Mouse (Mus musculus) lung, adult 18-20 months (tissue): ENCODE measurements around the gene Ctag2.

Experiments
- DNase-seq, 2 experiments: peaks; one replicate each; pipeline ENCODE4 v3.0.0; 2022; ENCODE audit warnings: mixed read lengths in 2 of 2

Ctag2 gene

GRCm38 (mm10) chrX:65047344-65047743, at the start of gene Ctag2:
TSS of gene Ctag2 (plus strand) at chrX:65047644.
- no peak for DNase-seq
